Mouse (Mus musculus): ENCODE measurements around the gene Rubcnl. TPM values are rescaled to one million over a fixed set of nuclear protein-coding genes. Genes with fewer than 3 reads are reported as not detected.

Gene Rubcnl
- polyA plus RNA-seq, 1 experiment from 2014 or later = 0.11 TPM

Other genes starting within 250 kb of the Rubcnl start
- gene Lrch1, start 68.2 kb upstream of the Rubcnl start, polyA plus RNA-seq (2015; fragmentation: Nextera tagmentation; extraction: Ambion mirVana) = 9.7 and 10.0 TPM in 2 replicates
- gene Lrrc63, start 114.9 kb downstream of the Rubcnl start, polyA plus RNA-seq (2015; fragmentation: Nextera tagmentation; extraction: Ambion mirVana) = 0.09 and 0.10 TPM in 2 replicates
- gene Lcp1, start 115.1 kb downstream of the Rubcnl start, polyA plus RNA-seq (2015; fragmentation: Nextera tagmentation; extraction: Ambion mirVana) = 13.7 and 16.6 TPM in 2 replicates
- 0.19 TPM in 1 of 2 replicates, not detected in the other for gene Cpb2, start 226.3 kb downstream of the Rubcnl start, polyA plus RNA-seq (2015; fragmentation: Nextera tagmentation; extraction: Ambion mirVana)

All from midbrain, embryonic 13.5 days (tissue).